Mouse (Mus musculus) adrenal gland, adult 8-10 months (tissue): ENCODE data around the gene Ccdc97. TPM values are rescaled to one million over a fixed set of nuclear protein-coding genes. Genes with fewer than 3 reads are reported as not detected.

Experiments used
- DNase-seq: peaks from one replicate; pipeline ENCODE4 v3.0.0; 2022
- total RNA-seq, 4 experiments: library from RNA; stranded (reverse); gene quantifications; 2 replicates each; pipeline ENCODE4 v1.2.4; 2022

The Ccdc97 gene
- total RNA-seq, 4 experiments from 2014 or later, result 51.3 to 63.7 (median 56.9) TPM

DNA sequence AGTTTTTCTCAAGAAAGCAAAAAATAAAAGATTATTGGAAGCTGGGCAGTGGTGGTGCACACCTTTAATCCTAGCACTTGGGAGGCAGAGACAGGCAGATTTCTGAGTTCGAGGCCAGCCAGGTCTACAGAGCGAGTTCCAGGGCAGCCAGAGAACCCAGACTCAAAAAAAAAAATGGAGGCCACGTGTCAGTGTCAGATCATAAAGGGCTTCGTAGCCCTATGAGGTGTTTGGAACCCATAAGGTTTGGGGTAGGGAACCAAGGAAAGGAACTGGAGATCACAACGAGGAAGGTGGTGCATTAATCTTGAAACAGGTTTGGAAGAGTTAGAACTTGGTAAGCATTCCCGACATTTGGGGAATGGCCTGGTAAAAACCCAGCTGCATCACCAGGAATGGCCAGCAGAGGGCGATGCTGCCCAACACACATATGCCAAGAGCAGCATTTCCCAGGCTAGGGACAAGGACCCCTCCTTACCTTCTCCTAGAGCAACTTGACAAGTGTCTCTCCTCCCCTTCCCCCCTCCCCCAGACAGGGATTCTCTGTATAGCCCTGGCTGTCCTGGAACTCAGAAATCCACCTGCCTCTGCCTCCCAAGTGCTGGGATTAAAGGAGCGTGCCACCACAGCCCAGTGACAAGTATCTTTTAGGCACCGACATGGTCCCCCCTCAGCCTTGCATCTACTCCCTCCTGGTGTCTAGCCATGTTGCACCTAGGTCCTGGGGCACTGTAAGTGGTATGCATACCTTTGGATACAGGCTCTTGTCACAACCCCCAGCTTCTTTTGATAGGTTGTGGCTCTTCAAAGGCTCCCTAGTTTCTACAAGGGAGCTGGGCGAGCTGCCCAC, 1.1 kb upstream of the Ccdc97 start:
- DNase-seq, result peak; percentile 56

DNA sequence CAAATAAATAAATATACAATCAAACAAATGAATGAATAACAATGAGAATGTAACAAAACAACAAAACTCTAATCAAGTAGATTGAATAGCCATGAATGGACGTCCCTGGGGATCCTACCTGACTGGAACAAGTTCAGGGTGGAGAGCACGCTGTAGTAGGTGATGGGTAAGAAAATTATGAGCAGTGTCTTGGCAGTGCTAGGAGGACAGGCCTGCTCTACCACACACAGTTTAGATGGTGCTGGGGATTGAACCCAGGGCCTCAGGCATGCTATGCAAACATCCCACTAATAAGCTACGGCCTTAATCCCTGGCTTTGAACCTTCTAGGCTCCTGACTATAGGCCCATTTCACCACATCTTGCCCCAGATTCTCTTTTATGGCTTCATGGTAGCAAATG, 1.4 kb downstream of the Ccdc97 start:
- no peak for DNase-seq

DNA sequence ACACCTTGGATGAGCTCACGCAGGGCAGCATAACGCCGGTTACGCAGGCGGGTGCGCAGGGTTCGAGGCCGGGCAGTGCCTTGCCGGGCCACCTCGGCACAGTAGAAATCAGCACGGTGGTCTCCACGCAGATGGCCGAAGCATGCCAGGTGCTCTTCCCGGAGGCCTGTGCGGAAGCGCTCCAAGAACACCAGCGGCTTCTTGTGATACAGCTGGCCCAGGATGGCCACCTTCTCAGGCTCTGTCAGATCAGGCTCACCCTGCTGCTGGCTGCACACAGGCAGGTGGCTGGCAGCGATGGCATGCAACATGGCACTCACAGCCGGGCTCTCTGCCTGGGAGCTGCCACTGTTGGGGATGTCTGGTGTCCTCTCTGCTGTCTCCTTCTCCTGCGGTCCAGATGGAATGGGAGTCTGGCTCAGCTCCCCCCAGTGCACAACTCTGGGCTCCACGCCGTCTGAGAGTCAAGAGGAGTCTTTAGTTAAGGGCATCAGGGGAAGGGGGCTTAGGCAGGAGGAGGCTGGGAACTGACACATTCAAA, 3.1 kb downstream of the Ccdc97 start:
- no peak for DNase-seq

DNA sequence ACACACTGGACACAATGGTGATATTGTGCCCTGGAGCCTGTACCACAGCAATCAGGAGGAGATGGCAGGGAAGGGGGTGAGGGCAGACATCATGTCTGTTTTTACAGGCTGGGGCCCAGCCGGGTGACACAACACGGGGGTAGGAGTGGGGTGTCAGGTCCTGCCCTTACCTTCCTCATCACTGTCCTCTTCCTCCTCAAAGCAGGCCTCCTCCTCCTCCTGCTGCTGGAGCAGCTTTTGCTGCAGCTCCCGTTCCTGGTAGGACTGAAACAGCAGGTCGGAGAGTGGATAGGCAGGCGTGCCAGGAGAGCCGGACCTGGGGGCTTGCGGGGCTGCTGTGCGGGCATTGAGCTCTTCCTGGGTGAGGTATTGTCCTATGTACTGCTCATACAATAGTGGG, 4.3 kb downstream of the Ccdc97 start:
- no peak for DNase-seq

DNA sequence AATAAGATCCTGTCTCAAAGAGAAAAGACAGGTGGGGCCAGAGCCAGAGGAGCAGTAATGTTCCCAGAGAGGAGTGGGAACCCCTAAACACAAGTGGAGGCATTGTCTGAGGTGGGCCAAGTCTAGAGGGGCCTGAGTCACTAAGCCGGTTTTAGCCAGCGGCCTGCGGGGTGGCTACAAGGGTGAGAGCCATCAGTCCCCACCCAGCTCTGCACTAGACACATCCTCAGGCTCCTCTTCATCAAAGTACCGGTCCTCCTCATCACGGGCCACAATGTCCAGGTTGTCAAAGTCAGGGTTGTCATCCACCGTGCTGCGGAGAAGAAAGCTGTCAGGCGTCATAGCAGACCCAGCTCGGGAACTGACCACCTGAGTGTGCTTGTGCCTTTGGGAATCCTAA, 6.1 kb downstream of the Ccdc97 start:
- no peak for DNase-seq

DNA sequence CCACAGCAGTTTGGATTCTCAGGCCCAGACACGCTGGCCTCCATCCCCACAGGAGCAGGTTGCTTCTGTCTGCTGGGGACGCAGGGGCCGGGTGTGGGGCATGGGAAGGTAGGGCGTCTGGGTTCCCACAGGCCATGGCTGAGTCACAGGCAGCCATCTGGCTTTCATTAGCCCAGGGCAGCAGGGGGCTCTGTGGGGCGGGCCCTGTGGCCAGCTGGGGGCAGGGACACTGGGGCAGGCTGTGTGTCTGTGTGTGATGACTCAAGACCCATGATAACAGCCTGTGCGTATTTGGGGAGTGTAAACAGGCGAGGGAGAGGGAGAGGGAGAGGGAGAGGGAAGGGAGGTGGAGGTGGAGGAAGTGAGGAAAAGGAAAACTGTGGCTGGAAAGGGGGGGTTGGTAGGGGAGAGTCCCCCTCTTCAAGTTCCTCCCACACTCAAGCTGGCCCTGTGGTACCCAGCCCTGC, 7.1 kb downstream of the Ccdc97 start:
- no peak for DNase-seq

DNA sequence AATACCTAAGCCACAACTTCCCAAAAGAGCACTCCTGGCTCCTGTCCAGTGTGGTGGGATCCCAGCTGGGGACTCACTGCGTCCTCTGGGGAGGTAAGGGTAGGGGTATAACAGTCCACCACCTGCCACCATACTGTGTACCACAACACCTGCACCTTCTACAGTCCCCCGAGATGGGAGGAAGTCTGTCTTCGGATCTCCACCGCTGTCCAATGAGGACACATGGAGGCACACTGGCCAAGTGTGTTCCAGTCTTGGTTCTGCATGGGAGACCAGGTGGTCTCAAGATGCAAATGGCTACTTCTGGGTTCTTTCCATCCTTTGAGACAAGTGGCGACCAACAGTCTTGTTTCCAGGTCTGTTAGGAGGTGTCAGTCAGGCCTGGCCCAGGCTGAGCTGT, 7.7 kb downstream of the Ccdc97 start:
- no peak for DNase-seq

DNA sequence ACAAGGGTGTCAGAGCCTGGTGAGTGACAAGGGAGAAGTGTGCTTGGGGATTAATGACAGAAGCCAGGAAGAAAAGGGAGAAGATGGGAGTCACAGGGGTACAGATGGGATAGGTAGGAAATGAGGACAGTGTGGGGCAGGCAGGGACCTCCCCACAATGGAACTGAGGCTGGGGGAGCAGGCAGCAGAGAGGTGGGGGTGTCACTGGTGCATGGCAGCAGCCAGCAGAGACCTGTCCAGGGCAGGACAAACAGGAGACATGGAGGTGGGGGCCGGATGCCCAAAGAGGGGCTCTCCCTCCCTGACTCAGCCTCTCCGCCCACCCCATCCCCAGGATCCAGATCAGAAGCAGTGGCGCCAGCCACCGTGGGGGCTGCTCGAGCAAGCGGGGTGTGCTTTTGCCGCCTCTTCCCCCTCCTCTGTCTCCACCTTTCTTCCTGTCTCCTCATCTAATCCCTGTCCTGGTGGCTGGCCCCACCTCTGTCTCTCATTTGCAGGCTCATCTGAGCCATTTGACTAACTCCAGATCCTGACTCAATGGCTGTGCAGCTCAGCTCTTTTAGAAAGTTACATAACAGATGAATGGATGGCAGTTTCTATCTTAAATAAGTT, 8.3 kb downstream of the Ccdc97 start:
- DNase-seq, result no peak

DNA sequence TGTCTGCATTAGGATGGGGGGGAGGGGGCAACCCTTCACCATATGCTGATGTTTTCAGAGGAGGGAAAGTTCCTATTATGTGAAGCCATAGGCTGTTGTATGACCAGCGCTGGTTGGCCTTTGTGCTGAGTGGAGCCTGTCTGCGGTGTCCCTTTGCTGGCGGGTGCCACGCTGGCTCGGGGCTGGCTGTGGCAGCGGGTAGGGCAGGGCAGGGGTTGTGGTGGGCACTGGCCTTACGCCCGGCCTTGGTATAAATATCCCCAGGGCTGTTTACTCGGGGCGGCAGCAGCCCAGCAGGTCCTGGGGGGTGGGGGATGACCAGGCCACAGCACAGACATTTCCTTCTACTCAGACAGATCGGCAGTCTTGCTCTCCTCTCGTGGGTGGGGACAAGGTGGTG, 8.9 kb downstream of the Ccdc97 start:
- DNase-seq, result no peak

DNA sequence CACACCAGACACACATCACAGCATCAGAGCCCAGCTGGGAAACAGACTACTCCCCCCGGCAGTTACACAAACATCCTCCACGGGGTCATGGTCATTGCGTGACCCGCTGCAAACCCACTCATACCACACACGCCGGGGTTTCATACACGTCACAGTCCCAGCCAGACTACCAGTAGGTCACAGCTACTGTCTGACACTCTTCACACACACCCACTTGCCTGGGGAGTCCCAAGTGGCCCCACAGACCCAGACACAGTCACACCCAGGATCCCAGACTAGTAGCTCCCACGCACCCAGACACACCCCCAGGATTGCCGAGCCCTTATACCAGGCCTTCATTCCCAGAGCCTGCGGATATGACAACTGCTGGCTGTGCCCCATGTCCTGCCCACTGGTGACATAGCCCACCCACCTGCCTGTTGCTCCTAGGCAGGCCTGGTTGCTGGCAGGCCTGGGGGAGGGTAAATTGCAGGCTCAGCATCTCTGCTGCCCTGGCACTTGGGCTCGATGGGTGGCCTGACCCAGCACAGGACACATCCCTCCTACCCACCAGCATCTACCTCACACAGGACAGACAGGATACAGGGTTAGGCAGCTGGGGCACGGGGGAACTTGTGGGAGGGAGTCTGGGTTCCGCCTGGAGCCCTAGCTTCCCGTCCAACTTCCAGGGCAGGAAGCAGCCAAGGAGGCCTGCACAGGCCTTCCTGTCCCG, 11.2 kb downstream of the Ccdc97 start:
- DNase-seq, result no peak

DNA sequence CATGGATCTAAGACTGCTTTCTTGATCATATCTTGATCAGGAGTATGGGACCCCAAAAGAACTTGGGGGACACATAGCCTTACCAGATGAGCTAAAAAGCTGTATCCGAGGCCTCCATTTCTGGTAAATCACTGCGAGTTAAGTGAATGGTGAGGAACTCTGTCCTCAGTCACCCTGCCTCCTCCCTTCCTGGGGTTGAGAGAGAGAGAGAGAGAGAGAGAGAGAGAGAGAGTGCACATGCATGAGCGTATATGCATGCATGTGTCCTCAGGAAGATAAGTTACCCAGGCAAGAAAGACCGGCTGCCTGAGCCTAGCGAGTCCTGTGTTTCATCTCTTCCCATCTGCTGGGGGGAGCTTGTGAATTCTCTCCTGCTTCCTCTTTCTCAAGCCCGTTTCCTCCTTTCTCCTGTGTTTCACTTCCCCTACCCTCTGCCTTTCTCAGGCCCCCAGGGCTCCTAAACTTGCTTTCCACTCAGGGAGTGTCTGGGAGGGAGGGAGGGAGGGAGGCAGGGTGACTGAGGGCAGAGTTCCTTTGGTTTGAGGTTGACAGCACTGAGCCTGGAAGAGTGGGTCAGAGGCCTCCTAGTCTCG, 12.2 kb downstream of the Ccdc97 start:
- DNase-seq, result no peak

DNA sequence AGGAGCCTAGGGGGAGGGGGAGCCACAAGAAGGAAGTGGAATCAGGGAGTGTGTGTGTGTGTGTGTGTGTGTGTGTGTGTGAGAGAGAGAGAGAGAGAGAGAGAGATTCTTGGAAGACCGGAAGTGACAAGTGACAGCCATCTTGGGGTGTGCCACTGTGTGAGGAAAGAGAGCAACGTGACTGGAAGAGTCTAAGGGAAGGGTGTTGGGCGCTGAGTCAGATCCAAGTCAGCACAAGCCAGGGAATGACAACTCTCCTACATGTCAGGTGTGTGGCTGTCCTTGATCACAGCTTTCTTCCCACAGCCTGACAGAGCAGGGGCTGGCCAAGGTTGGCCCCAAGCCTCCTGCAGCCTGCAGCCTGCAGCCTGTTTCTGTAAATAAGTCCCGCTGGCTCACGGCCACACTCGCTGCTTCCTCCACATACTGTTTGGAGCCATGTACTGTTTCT, 13.1 kb downstream of the Ccdc97 start:
- DNase-seq, result no peak

DNA sequence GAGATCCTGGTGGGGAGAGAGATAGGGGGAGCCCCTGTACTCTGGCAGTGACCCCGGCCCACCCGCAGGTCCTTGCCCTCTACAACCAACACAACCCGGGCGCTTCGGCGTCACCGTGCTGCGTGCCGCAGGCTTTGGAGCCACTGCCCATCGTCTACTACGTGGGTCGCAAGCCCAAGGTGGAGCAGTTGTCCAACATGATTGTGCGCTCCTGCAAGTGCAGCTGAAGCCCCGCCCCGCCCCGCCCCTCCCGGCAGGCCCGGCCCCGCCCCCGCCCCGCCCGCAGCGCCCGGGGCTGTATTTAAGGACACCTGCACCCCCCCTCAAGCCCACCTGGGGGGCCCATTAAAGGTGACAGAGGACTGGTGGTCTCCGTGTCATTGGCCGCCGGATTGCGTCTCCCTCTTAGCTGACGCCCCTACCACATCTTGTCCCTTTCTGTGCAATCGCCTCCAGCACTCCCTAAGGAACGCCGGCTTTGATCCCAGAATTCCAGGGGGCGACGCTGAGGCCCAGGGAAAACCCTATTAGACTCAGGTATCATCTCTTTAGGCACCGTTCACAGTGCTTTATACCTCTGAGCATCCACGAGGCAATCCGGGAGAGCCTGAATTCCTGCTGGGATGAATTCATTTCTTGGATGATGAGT, 14.0 kb downstream of the Ccdc97 start:
- no peak for DNase-seq

DNA sequence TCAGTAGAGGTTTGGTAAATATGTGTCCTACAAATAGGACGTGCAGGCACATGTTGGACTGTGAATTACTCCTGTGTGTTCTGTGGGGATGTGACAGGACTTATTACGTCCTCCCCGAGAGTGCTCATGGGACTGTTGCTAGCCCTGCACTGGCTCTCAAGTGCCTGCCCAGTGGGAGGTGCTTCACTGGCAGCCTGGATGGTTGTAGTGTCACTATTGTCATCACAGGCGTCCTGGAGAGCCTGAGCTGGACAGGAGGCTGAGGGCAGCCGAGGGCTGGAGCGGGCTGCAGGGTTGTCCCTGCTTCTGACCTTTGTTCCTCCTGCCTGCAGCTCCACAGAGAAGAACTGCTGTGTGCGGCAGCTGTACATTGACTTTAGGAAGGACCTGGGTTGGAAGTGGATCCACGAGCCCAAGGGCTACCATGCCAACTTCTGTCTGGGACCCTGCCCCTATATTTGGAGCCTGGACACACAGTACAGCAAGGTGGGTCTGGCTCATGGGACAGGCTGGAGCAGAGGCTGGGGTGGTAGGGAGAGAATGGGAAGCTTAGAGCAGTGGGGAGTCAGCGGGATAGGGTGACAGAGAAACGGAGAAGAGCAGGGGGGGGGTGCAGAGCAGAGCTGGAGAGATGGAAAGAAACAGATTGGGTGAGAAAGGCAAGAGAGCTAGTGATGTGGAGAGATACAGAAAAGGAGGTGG, 14.9 kb downstream of the Ccdc97 start:
- no peak for DNase-seq

DNA sequence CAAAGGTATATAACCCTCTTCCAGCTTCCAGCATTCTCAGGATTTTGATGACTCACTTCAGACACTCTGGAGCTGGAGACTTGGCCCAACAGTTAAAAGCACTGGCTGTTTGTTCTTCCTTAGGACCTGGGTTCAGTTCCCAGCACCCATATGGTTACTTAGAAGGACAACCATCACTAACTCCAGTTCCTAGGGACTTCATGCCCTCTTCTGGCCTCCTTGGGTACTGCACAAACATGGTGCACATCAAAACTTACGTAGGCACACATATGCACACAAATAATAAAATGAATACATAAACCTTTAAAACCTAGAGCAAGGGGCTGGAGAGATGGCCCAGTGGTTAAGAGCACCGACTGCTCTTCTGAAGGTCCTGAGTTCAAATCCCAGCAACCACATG, 16.5 kb downstream of the Ccdc97 start:
- DNase-seq, result no peak

DNA sequence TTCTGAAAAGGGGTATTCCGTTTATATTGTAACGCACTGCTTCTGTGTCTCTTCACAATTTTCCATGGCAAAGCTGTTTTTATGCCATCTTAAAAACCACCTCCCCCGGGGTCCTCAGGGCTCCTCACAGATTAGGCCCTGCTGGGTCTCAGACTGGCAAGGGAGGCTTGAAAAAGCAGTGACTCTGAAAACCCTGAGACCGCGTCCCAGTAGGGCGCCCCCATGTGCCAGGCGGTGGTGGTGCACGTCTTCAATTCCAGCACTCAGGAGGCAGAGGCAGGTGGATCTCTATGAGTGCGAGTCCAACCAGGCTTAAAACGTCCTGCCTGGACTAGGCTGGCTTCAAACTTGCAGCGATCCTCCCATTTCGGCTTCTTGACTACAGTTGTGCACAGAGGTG, 18.2 kb downstream of the Ccdc97 start:
- no peak for DNase-seq

DNA sequence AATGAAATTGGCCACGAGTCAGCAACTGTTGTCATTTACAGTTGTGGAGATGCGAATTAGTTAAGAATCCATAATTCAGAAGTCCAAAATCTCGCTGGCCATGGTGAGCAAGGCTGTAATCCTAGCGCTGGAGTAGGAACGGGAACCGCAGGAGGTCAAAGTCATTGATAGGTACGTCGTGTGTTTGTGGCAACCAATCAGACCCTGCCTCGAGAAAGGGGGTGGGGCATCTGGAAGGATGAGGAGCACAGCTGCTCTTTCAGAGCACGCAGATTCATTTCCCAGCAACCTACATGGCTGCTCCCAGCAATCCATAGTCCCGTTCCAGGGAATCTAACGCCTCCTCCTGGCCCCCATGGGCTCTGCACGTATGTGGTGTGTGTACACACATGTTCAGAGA, 19.0 kb downstream of the Ccdc97 start:
- DNase-seq, result no peak

DNA sequence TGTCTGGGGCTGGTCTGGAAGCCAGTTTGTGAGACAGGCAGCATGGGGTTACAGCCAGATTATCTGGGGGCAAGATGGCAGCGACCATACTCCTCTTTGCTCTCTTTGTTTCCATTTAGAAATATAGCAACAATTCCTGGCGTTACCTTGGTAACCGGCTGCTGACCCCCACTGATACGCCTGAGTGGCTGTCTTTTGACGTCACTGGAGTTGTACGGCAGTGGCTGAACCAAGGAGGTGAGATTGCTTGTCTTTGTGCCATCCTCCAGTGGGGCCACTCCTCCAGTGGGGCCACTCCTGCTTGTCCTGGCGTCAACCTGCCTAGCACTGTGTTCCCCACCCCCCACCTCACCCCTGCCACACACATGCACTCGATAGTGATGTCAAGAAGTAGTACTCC, 24.8 kb downstream of the Ccdc97 start:
- no peak for DNase-seq

DNA sequence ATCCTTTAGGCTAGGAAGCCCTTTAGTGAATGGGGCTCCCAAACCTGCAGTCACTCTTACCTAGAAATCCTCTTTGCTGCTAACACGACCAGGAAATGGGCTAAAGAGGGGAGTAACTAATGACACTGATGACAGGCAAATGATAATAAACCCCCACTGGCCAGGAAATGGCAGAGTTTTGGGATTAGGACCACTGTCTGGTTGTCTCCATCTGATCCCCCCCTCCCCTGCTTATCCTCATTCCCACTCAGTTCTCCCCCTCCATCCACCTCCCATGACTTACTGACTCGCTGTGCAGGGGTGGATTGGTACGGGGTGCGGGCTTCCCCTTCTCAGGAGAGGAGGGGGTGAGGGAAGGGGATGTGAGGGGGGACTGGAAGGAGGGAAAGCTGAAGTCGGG, 28.8 kb downstream of the Ccdc97 start:
- no peak for DNase-seq

DNA sequence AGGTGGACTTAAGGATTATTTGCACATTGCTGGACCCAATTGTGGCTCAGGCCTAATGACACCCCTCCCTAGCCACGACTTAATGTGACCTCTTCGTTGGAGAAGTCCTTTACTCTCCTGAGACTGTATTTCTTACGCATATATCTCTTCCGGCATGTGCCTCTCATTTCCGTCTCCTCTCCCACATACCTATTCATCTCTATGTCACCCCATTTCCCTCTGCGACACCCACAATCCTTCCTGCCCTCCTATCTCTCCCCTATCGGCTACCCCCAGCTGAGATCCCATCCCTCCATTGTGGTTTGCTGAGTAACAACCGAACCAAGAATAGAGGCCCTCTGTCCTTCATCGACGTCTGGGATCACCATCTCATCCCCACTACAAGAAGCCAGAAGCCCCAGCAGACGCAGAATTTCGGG, 29.3 kb downstream of the Ccdc97 start:
- no peak for DNase-seq

DNA sequence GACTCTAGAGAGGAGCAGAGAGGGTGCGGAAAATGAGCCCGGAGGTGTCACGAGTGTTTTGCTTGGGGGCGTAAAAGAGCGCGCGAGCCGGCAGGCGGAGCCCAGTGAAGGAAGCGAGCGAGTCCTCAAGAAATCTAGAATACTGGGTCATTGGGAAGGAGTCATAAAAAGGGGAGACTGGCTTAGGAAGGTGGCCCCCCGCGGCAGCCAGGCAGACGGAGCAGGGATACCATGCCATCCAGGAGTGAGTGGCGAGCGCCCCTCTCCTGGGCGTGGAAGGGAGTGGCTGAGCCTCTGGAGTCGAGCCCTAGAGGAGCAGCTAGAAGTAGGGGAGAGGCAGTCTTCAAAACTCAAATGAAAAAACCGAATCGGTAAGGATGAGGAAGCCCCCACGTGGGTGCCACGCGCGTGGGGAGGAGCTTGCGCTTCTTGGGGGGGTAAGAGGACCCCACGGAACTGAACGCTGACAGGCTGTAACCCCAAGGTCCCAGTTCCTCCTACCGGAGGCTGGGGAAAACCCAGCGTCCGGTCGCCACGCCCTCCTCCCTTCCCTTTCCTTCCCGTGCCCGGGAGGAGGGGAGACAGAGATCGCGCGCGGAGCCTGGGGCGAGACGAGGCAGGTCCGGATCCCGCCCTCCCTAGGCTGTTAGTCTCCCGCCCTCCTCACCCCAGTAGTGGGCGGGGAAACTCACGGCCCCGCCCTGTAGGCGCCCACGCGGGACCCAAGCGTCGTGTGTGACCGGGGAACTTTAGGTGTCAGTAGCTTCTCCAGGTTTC, 29.9 kb downstream of the Ccdc97 start:
- peak; percentile 76 for DNase-seq
